Mouse (Mus musculus) cerebellum, adult 11-12 months (tissue): Measurements from ENCODE around the gene Atp2b4.
"Not testable (repeated sequence)": the region's sequence is repeated elsewhere in the genome, so short reads cannot be mapped to it uniquely, and the experiment has no call there.

Experiments
- DNase-seq: peaks from one replicate; pipeline ENCODE4 v3.0.0; 2022

Atp2b4 gene

DNA sequence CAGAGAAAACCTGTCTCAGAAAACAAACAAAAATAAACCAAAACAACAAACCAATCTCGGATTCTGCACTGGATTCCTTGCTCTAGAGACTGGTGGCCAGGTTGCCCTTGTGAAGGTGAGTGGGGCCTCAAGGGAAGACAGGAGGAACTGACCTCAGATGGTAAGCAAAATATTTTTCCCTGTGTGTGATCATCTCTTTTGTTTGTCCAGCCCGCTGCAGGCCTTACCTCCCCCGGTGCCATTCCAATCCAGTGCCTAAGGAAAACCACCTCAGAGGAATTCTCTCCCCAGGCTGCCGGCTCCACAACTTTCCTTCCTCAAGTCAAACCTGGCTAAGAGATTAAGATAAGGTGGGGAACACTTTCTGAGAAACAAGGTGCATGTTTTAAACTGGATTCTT is 108.6 kb downstream of the Atp2b4 start:
- DNase-seq: no peak

DNA sequence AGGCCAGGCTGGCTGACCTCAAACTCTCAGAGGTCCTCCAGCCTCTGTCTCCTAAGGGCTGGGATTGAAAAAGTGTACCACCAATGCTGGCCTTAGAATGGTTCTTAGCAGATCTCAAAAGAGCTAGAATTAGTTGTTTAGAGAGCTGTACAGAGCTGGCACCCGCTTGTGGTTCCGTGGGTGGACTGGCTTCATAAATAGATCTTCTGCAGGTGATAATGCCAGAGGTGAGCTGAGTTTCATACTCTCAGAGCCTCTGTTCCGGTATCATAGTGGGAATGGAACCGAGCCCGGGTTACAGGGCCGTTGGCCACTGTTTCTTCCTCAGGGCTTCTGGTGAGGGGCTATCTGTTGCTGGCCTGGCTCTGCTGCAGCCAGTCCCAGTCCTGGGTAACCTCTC is 109.8 kb downstream of the Atp2b4 start:
- DNase-seq: no peak

DNA sequence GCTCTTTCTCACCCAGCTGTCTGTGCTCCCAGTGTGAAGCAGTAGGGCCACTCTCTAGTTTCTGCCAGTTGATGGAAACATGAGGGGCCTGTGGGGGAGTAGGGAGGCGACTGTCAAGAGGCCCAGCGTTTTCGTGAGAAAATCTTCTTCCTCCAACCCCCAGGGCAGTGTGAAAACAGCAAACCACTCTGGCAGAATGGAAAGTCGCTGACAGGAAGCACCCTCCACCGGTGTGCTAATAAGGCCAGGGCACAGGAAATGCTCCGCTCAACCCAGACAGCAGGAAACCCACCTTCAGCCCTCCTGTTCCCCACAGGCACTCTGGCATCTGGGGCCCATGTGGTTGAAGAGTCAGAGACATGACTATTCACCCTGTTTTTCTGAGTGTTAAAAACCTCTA is 110.9 kb downstream of the Atp2b4 start, which contains the start of gene Lax1:
Lax1 (minus strand) TSS at position 212 of the 400 bp plus-strand sequence.
- no peak for DNase-seq

DNA sequence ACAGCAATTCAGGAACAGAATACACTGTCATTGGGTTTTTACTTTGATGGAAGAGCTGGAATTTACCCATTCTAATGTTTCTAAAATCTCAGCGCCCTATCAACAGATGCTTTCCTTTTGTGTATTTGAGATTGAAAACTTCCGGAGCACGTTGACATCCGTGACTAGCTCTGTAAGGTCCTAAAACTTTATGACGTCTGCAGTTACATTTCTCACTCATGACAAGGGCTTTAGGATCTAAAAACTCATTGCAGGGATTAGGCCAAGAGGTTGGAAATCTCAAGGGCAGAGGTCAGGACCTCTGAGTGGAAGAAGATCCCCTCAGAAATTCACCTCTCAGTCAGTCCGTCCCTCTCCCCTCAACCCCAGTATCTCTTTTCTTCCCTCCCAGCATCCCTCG is 112.5 kb downstream of the Atp2b4 start:
- no peak for DNase-seq

DNA sequence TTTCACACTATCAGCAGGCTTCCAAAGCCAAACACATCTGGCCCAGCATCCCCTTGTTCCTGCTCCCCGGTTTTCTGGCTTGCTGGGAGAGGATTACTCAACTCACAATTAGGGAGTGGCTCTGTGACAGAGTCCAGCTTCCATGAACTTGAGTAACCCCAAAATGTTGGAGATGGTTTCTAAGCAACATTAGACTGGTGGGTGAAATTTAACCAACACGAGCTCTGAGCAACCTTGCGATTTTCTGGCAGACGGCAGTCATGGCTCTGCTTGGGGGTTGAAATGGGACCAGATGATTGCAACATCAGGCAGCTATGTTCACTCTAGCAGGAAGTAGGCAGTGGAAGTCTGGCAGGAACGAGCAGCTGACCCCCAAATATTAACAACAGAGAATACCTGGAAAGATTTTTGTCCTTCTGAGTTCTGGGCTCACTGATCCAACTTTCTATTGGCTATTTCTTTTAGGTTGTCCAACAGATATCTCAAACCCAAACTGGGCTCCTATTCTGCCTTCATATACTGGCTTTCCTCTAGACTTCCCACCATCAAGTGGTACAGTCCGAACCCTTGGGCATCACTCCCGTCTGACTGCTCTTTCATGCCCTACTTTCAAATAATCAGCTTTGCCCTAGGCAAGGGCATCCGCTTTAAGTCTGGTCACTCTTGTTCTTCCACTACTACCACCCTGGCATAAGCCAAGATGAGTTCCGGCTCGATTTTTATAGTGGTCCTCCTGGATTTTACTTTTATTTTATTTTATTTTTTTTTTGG is 114.9 kb downstream of the Atp2b4 start:
- DNase-seq: no peak

DNA sequence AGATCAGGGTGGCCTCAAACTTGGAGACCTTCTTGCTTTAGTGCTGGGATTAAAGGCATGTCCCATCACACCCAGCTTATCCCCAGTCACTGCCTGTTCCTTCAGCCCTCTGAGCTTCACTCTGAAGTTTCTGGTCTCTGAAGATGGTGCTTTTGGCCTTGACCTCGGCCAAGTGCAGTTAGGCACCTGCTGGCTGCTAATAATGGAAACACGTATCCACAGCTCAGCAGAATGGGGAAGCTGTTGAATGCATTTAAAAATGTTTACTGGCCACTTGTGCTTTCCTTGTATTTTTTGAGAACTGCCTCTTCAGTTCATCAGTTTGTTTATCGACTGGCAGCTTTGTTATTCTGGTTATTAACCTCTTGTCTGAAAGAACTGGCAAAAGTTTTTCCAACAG is 129.0 kb downstream of the Atp2b4 start:
- no peak for DNase-seq

DNA sequence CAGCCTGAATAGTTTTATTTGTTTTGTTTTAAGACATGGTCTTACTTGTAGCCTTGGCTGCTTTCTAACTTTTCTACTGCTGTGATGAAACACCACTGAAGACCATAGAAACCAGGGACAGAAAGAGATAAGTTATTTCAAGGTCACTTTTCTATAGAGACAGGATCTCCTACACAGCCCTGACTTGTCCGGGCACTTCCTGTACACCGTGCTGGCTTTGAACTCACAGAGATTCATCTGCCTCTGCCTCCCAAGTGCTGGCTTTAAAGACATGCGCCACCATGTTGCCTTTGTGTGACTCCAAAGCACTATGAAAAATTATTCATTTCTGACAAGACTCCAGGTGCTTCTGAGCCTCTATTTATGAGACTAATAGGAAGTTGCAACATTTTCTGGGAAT is 129.6 kb downstream of the Atp2b4 start:
- no peak for DNase-seq

DNA sequence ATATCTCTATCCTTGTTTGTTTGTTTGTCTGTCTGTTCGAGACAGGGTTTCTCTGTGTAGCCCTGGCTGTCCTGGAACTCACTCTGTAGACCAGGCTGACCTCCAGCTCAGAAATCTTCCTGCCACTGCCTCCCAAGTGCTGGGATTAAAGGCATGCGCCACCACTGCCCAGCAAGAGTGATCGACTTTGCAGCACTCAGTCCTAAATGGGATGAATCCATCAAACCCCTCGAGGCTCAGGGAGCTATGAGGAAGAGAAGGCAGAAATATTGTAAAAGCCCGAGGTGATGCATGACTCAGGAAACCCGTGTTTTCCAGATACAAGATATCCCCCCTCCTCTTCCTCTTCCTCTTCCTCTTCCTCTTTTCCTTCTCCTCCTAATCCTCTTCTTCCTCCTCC is 130.1 kb downstream of the Atp2b4 start:
- no peak for DNase-seq

DNA sequence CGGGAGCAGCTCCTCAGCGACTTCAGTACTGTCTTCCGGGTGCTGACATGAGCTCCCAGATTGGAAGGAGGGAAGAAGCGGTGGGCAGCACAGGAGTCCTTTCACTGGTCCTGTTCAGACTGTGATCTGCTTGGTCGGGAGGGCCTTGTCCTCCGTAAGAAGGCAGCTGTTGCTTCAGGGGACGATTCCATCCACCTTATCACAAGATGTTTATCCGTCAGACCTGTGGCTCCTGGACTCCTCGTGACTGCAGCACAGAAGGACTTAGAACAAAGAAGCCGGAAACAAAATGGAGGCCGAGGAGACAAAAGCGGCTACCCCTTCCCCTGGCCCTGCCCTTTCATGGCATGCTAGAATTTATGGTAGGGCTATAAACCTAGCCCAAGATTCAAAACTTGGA is 130.7 kb downstream of the Atp2b4 start:
- no peak for DNase-seq

DNA sequence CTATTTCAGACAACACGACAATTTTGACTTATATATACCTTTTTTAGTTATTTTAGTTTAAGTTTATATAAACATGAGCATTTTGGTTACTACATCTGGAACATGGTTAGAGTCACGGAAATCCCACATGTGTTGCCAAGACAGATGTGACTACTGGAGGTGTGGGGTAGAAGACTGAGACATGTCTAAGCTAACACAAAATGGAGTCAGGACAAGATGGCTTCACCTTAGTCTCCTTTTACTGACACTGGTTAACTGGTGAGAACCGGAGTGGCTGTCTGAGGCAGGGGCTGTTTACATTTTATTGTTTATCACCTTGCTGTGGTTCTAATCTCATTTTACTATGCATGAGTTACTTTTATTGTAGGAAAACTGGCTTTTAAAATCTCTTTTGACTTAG is 132.2 kb downstream of the Atp2b4 start:
- DNase-seq: no peak

DNA sequence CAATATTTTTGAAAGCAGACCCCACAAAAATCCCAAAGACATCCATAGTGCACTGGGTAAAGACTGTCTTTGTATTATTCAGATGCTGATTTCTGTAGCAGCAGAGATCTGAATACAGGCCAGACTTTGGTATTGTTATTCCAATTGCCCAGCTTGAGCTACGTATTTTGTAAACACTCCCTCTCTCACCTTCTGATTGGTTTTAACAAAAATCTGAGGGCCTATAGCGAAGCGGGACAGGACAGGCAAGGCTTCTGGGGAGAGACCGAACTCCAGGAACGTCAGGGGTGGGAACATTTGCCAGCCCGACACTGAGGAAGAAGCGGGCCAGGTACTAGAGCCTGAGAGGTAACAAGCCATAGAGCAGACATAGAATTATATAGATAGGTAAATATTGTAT is 133.1 kb downstream of the Atp2b4 start:
- DNase-seq: no peak

DNA sequence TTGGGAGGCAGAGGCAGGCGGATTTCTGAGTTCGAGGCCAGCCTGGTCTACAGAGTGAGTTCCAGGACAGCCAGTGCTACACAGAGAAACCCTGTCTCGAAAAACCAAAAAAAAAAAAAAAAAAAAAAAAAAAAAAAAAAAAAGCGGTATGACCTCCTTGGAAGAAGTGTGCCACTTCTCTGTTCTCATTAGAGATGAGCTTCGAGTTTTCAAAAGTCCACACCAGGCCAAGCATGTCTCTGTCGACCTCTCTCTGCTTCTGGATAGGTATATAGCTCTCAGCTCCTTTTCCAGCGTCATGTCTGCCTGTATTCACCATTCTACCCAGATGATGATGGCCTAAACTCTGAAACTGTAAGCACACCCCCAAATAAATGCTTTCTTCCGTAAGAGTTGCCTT is 135.1 kb downstream of the Atp2b4 start:
- not testable (repeated sequence) for DNase-seq

DNA sequence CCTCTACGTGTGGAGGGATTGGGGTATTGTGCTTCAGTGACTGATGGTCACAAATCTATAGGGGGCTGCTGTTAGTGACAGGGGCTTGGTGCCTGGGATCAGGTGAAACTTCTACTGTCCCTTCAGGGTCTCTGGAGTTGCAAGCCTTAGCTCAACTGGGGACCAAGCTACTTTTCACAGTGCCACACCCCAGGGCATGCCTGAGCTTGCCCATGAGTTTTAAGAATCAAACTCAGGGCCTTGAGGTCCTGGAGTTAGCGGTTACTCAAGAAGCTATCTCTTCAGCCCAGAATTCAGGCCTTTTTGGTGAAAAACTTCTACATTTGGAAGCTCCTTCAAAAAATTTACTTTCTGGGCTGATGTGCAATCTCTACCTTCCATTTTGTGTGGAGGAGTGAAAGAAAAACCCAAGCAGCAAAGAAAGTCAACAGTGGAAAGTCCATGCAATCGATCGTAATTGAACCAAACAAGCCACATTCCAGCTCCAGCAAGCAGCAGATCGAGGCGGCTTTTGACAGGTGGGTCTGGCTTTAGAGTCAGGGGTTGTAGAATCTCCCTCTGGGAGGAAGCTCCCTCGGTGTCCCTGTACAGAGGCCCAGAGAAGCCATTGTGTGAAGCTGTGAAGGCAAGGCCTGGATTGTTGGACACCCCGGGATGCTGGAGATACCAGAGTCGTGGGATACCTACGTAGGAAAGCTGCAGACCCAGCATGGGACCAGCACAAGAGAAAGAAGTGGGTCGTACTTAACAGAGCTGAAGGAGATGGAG is 136.5 kb downstream of the Atp2b4 start:
- DNase-seq: no peak

DNA sequence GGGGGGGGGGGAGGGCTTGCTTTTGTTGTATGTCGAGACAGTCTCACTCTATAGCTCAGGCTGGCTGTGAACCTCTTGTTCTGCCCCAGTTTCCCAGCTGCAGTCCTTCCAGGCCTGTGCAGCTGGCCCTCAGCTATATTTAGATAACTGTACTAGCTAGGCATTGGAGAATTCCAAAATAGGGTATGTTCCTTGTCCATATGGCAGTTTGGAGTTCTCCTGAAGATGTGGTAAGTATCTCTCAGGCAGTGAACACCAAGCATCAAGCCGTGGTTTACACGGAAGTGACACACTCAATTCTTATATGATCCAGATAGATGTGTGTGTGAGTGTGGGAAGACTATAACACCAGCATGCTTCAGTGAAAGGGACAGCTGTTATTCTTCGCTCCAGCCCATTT is 137.4 kb downstream of the Atp2b4 start:
- DNase-seq: no peak

DNA sequence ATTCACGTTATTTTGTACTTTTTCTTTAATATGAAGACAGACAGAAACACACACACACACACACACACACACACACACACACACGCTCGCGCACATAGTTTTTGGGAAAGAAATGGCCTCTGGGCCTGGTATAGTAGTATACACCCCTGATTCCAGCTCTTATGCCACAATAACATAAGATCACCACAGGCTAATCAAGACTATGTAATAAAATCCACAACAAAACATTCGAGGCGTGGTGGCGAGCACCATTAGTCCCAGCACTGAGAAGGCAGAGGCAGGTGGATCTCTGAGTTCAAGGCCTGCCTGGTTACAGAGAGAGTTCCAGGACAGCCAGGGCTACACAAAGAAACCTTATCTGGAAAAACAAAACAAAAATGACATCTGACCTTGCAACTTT is 137.9 kb downstream of the Atp2b4 start:
- no peak for DNase-seq

DNA sequence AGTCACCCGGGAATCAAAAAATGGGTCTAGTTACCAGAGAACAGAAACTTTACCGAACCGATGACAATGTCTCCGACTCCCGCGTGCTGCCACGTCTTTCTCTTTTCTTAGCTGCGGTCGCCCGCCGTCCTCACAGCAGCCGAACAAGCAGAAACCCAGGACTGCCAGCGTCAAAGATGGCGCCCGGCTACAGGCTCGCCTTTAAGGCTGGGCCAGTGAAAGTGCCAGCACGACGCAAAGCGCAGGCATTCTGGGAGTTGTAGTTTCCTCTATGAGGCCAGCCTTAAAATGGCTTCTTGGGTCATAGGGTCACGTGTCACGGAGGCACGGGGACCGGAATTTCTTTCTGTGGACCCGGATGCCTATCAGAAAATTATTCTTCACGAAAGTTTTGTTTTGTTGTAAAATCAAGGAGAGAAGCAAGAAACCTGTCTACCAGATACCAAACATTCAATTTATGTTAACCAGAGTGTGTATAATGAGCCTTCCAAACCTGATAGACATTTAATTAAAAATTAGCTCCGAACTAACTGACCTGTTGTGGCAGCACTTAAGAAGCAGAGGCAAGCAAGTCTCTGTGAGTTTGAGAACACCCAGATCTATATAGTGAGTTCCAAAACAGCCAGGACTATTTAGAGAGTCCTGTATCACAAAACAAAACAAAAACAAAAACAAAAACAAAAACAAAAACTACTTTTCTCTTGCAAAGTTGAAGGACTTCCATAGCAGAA is 139.5 kb downstream of the Atp2b4 start, which contains the start of gene Gm38394:
Gm38394 (minus strand) TSS at position 116 of the 731 bp plus-strand sequence.
- DNase-seq: peak; percentile 92

DNA sequence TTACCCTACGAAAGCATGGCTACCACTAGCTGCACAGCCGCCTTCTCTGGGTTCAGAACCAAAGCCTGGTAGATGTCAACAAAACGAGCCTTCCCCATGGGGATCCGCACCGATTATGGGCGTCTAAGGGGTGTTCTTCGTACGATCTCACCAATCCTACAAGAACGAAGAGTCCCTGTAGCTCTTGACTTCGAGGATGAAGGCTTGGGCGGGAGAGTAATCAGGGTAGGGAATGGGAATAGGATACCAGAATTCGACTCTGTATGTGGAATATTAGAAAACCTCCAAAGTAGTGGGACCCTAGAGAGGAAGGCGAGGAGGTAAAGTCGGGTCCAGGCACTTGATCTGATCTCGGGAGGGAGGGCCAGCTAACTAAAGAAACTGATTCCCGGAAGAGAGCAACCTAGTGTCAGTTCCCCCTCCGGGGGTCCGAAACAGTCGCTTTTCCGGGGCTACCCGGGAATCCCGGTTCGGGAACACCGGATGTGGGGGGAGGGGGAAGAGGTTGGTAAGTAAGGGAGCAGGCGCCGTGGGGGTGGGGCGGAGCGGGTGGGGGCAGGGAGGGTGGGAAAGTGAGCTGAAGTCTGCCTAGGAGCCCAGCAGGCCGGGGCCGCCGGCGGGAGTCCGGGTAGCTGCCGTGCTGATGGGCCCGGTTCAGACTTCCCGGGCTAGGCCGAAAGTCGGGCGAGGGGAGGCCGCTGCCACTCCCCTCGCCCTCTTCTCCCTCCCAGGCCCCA is 140.2 kb downstream of the Atp2b4 start, which contains the start of gene Zbed6:
Zbed6 (minus strand) TSS at position 420 of the 737 bp plus-strand sequence.
- peak; percentile 71 for DNase-seq

DNA sequence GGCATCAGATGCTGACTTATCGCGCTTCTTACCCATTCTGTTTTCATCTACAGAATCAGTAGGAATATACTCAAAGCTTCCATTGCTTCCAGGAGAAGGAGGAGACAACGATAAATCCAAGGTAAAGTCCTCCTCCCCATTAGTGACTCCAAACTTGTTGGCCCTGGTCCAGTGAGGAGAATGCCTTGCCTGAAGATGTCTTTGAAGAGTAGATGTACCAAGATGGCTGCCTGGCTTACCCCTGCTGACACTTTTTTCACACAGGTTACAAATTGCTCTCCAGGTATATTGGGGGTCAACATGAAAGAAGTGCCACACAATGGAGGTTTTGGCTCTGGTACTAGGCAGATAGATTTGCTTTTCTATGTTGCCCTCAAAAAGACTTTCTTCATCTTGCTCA is 142.0 kb downstream of the Atp2b4 start:
- DNase-seq: no peak

DNA sequence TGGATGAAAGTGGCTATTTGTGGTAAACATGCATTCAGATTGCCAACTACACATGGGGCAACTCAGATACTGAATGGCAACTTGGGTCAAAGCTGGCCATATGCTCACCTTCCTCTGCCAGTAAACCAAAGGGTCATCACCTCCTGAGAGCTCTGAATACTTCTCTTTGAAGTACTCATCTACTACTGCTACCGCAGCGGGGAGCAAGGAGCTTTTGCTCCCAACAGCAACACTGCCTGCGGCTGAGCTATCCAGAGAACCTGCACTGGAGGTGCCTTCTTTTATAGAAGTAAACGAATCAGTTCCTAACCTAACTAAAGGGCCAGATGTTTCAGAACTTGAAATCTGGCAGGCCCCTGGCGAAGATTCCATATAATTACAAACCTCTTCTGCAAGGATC is 144.0 kb downstream of the Atp2b4 start:
- DNase-seq: no peak

DNA sequence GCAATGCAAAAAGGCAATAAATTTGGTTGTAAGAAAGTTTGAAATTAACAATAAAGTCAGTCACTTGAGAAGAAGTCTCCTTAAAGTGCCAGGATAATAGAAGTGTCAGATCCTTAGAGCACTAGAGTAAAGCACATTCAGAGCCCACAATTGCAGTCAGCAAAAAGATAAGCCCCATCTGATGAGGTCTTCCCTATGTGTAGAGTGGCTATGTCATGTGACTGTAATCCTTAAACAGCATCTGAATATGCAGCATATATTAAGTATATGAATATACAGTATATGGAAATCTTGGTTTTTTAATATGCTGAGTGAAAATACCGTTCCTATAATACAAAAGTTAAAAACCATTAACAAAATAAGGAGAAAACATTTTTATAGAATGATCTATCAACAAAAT is 147.8 kb downstream of the Atp2b4 start:
- DNase-seq: no peak

DNA sequence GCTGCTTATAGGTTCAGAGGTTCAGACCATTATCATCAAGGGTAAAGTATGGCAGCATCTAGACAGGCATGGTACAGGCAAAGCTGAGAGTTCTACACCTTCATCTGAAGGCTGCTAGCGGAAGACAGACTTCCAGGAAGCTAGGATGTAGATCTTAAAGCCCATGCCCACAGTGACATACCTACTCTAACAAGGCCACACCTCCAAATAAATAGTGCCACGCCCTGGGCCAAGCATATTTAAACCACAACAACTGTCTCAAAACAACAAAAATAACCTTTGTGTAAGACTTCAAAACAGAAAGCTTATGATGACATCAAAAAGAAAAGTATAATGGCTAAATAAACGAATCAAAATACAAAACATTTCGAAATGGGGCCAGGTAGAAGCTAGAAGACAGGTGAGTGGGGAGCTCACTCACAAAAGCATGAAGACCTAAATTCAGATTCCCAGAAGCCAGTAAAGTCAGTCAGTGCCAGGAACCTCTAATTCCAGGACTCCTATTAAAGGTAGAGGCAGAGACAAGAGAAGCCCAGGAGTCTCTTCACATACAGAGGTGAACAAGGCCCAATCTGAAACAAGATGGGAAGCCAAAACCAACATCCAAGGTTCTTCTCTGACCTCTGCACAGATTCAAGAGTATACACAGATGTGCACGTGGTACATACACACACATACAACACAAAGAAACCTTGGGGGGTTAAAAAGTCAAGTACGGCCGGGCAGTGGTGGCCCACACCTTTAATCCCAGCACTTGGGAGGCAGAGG is 150.4 kb downstream of the Atp2b4 start:
- DNase-seq: no peak
